Mouse (Mus musculus) bone marrow macrophage, adult 2 months (primary cell): ENCODE measurements around the gene Slc8a3. TPM values are rescaled to one million over a fixed set of nuclear protein-coding genes. Genes with fewer than 3 reads are reported as not detected.

ENCODE experiments used
- H3K27ac ChIP-seq: 2 replicates; pipeline ENCODE4 v1.5.1; 2012; ENCODE audit warnings: low read depth, low read length; ENCODE audit not compliant: insufficient read depth
- H3K4me1 ChIP-seq: 2 replicates; pipeline ENCODE4 v1.6.1; 2012; ENCODE audit warnings: low read length; ENCODE audit not compliant: control insufficient read depth, insufficient read depth
- H3K4me3 ChIP-seq: 2 replicates; pipeline ENCODE4 v1.5.1; 2012; ENCODE audit warnings: mild to moderate bottlenecking, low read length, moderate library complexity; ENCODE audit not compliant: insufficient read depth
- CTCF ChIP-seq: IDR thresholded peaks from 2 replicates; pipeline ENCODE4 v1.5.1; 2012; ENCODE audit warnings: low read depth, mild to moderate bottlenecking, low read length, moderate library complexity
- POLR2A ChIP-seq: IDR thresholded peaks from 2 replicates; pipeline ENCODE4 v1.6.1; 2012; ENCODE audit warnings: mild to moderate bottlenecking, low read depth, low read length, borderline replicate concordance
- polyA plus RNA-seq: library from polyadenylated mRNA; stranded (reverse); fragments of >200 nt; gene quantifications from 2 replicates; pipeline ENCODE4 v1.2.4, GENCODE M21; 2012; ENCODE audit not compliant: missing spikeins, insufficient read depth, insufficient read length

Slc8a3 gene
- polyA plus RNA-seq, 1 experiment = not detected

- Histone ChIP-seq H3K4me1 (no peaks in the 10 kb centered on the region), H3K27ac (no peak overlapping the region), H3K4me3 (no peak overlapping the region)
- no peak for TF ChIP-seq CTCF
- no peak for TF ChIP-seq POLR2A
Measured at GRCm38 (mm10) chr12:81152082-81152481, 180.9 kb downstream of the Slc8a3 start.

GRCm38 (mm10) chr12:81150917-81151316, 182.1 kb downstream of the Slc8a3 start:
- Histone ChIP-seq H3K27ac (no peak overlapping the region), H3K4me3 (no peak overlapping the region), H3K4me1 (no peaks in the 10 kb centered on the region)
- no peak for TF ChIP-seq CTCF
- no peak for TF ChIP-seq POLR2A

GRCm38 (mm10) chr12:81147956-81148355, 185.0 kb downstream of the Slc8a3 start:
- no peak overlapping the region for H3K27ac ChIP-seq
- no peak overlapping the region for H3K4me3 ChIP-seq
- no peak for TF ChIP-seq POLR2A
- no peak for TF ChIP-seq CTCF
- no peaks in the 10 kb centered on the region for H3K4me1 ChIP-seq

Other genes starting within 250 kb of the Slc8a3 start
- 0.88 and 1.2 TPM in 2 replicates for gene Gm4787, start 46.3 kb upstream of the Slc8a3 start, polyA plus RNA-seq
- gene Adam4, start 88.8 kb upstream of the Slc8a3 start, polyA plus RNA-seq = 1.2 and 1.3 TPM in 2 replicates
- gene Cox16, start 151.9 kb upstream of the Slc8a3 start, polyA plus RNA-seq = 70.4 and 71.3 TPM in 2 replicates
- 9.2 and 14.1 TPM in 2 replicates for gene Gm20498, start 199.7 kb upstream of the Slc8a3 start, polyA plus RNA-seq
- 34.1 and 39.7 TPM in 2 replicates for gene Synj2bp, start 199.7 kb upstream of the Slc8a3 start, polyA plus RNA-seq
- not detected in 2 replicates for gene Adam21, start 235.3 kb upstream of the Slc8a3 start, polyA plus RNA-seq